Comparison of ENCODE assay signal across 38 mouse cellular contexts in genomic region chr12:103961716-103962115, GRCm38 (mm10). TPM values are rescaled to one million over a fixed set of nuclear protein-coding genes. Genes with fewer than 3 reads are reported as not detected.
"Had no signal": no experiment of that assay in that cellular context is flagged by ENCODE, and none has a peak within 500 bp of the region (broad histone marks: within the 10 kb centered on the region; RNA-seq: fewer than 3 reads in every experiment).

No protein-coding gene starts in this region.

- DNase-seq: gastrocnemius, adult 2 months; gastrocnemius, postnatal 10 days; gastrocnemius, postnatal 25 days; heart, adult 18-20 months; heart, postnatal 10 days; heart, postnatal 4 days; kidney, adult 18-20 months; kidney, adult 8-10 months; kidney, postnatal 10 days; kidney, postnatal 25 days; kidney, postnatal 4 days; liver, embryonic 13.5 days had no signal

- H3K4me3 ChIP-seq: gastrocnemius, adult 2 months; heart, embryonic 10.5 days; heart, embryonic 12.5 days; hindbrain, embryonic 10.5 days; hindbrain, embryonic 12.5 days; intestine, embryonic 15.5 days; layer of hippocampus, adult 2 months; left cerebral cortex, adult 2 months; limb, embryonic 10.5 days; limb, embryonic 12.5 days; liver, embryonic 13.5 days had no signal

- H3K36me3 ChIP-seq: heart, embryonic 10.5 days; heart, embryonic 12.5 days; hindbrain, embryonic 10.5 days; hindbrain, embryonic 12.5 days; intestine, embryonic 15.5 days; limb, embryonic 10.5 days; limb, embryonic 12.5 days; liver, embryonic 13.5 days had no signal

- H3K4me1 ChIP-seq: heart, embryonic 10.5 days; heart, embryonic 12.5 days; hindbrain, embryonic 10.5 days; hindbrain, embryonic 12.5 days; intestine, embryonic 15.5 days; limb, embryonic 10.5 days; limb, embryonic 12.5 days had no signal

- ATAC-seq: hindbrain, embryonic 16.5 days; inflammation-experienced regulatory T-cells, adult 6 months; intestine, embryonic 15.5 days; intestine, postnatal 0 days had no signal

- H3K4me2 ChIP-seq: heart, embryonic 12.5 days; hindbrain, embryonic 12.5 days; hindbrain, embryonic 14.5 days; intestine, embryonic 15.5 days; limb, embryonic 12.5 days; liver, embryonic 13.5 days had no signal

- H3K27ac ChIP-seq: gastrocnemius, adult 2 months; heart, embryonic 10.5 days; hindbrain, embryonic 10.5 days; hindbrain, embryonic 12.5 days; hindbrain, embryonic 14.5 days; intestine, embryonic 15.5 days; layer of hippocampus, adult 2 months; left cerebral cortex, adult 2 months; limb, embryonic 10.5 days; limb, embryonic 12.5 days; liver, embryonic 13.5 days had no signal

- H3K27me3 ChIP-seq: heart, embryonic 12.5 days; hindbrain, embryonic 12.5 days; intestine, embryonic 15.5 days; limb, embryonic 12.5 days; liver, embryonic 13.5 days had no signal

- H3K9ac ChIP-seq: heart, embryonic 12.5 days; hindbrain, embryonic 12.5 days; hindbrain, embryonic 14.5 days; intestine, embryonic 15.5 days; limb, embryonic 12.5 days; liver, embryonic 13.5 days had no signal

- H3K9me3 ChIP-seq: hindbrain, embryonic 12.5 days; intestine, embryonic 15.5 days; limb, embryonic 10.5 days had no signal

RNA-seq across cellular contexts. Expression of gene Serpina1e, which starts 2.9 kb away (rescaled TPM):
- total RNA-seq: granulocyte monocyte progenitor cell, adult 5-6 weeks; heart, postnatal 10 days; layer of hippocampus, adult 2 months; layer of hippocampus, postnatal 10 days; layer of hippocampus, postnatal 25 days; left cerebral cortex, adult 2 months; left cerebral cortex, postnatal 14 days; left cerebral cortex, postnatal 36 days had no signal
- polyA plus RNA-seq: frontal cortex, adult 2 months; heart, embryonic 14.5 days; hindbrain, embryonic 10.5 days; hindbrain, embryonic 12.5 days; hindbrain, embryonic 14.5 days; hindbrain, embryonic 16.5 days; inflammation-experienced regulatory T-cells, adult 6 months; limb, embryonic 10.5 days; limb, embryonic 12.5 days had no signal

RNA-seq across cellular contexts. Expression of gene Serpina11, which starts 28.0 kb away (rescaled TPM):
- total RNA-seq: gastrocnemius, adult 2 months; gastrocnemius, postnatal 10 days; gastrocnemius, postnatal 25 days; heart, adult 18-20 months; heart, postnatal 10 days; heart, postnatal 25 days; heart, postnatal 4 days; layer of hippocampus, adult 2 months; layer of hippocampus, postnatal 10 days; layer of hippocampus, postnatal 25 days; left cerebral cortex, adult 2 months; left cerebral cortex, postnatal 14 days; left cerebral cortex, postnatal 36 days had no signal
- polyA plus RNA-seq: frontal cortex, adult 2 months; heart, embryonic 12.5 days; heart, embryonic 14.5 days; heart, embryonic 16.5 days; hindbrain, embryonic 10.5 days; hindbrain, embryonic 12.5 days; hindbrain, embryonic 14.5 days; hindbrain, embryonic 16.5 days; inflammation-experienced regulatory T-cells, adult 6 months; intestine, postnatal 0 days; kidney, embryonic 14.5 days; kidney, embryonic 16.5 days; limb, embryonic 10.5 days; limb, embryonic 12.5 days; limb, embryonic 14.5 days had no signal

RNA-seq across cellular contexts. Expression of gene Serpina9, which starts 51.8 kb away (rescaled TPM):
- total RNA-seq: gastrocnemius, adult 2 months; gastrocnemius, postnatal 10 days; gastrocnemius, postnatal 25 days; gastrocnemius, postnatal 4 days; granulocyte monocyte progenitor cell, adult 5-6 weeks; heart, postnatal 10 days; heart, postnatal 4 days; layer of hippocampus, adult 2 months had no signal
- polyA plus RNA-seq: hindbrain, embryonic 10.5 days; hindbrain, embryonic 14.5 days; intestine, embryonic 15.5 days; intestine, postnatal 0 days; kidney, embryonic 14.5 days; limb, embryonic 10.5 days; limb, embryonic 12.5 days; liver, embryonic 13.5 days had no signal

RNA-seq across cellular contexts. Expression of gene Serpina1c, which starts 57.0 kb away (rescaled TPM):
- total RNA-seq: gastrocnemius, adult 2 months; gastrocnemius, postnatal 25 days; granulocyte monocyte progenitor cell, adult 5-6 weeks; heart, adult 18-20 months; heart, postnatal 10 days; heart, postnatal 25 days; heart, postnatal 4 days; layer of hippocampus, adult 2 months; layer of hippocampus, postnatal 10 days; layer of hippocampus, postnatal 25 days; left cerebral cortex, adult 2 months; left cerebral cortex, postnatal 14 days; left cerebral cortex, postnatal 36 days had no signal
- polyA plus RNA-seq: frontal cortex, adult 2 months; heart, embryonic 14.5 days; hindbrain, embryonic 10.5 days; hindbrain, embryonic 12.5 days; hindbrain, embryonic 14.5 days; hindbrain, embryonic 16.5 days; inflammation-experienced regulatory T-cells, adult 6 months; limb, embryonic 10.5 days; limb, embryonic 12.5 days had no signal
